Mouse (Mus musculus) spleen, postnatal 36 days (tissue): ENCODE results near the gene Tns3.

Experiments used
- DNase-seq, 2 experiments: peaks; one replicate each; pipeline ENCODE4 v3.0.0; 2022; ENCODE audit warnings: low spot score in 2 of 2, mixed read lengths in 1 of 2

The Tns3 gene

GRCm38 (mm10) chr11:8479313-8479712, 185.0 kb downstream of the Tns3 start:
- DNase-seq, result no peak

GRCm38 (mm10) chr11:8473616-8474015, 190.7 kb downstream of the Tns3 start:
- no peak for DNase-seq

DNA sequence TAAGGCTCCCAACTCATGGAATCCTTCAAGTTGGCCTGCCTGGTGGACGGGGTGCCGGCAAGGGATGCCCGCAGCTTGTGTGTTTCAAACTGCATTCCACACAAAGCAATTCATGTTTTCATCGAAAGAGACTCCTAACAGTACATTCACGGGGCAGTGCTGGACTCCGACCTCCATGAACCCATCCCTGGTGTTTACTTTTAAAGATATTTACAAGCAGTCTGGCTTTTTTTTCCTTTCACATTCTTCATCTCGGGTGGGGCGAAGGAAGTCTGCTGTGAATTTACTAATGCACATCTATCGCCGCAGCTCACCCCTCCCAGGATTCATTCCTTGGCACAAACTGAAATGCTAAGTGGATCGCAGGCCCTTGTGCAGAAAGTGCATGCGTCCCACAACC, 191.9 kb downstream of the Tns3 start:
- DNase-seq, result no peak

DNA sequence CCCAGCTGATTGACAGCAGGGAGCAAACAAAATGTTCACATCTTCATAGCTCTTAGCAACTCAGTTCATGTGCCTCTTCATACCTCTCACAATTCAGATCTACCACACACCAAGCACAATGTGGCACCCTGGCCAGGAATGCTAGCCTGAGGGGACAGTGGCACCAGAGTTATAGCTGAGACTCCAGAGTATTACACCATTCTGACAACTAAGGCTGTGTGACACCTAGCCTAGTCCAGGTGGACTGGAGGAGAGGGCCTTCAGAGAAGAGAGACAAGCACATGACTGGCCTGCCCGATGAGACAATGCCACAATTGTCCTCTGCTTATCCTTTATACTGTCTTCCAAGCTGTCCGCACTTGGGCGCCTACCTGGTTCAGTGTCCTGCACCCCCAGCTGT, 192.8 kb downstream of the Tns3 start:
- DNase-seq, result no peak

- DNase-seq, result no peak
Observed at GRCm38 (mm10) chr11:8469537-8469936, 194.8 kb downstream of the Tns3 start.

DNA sequence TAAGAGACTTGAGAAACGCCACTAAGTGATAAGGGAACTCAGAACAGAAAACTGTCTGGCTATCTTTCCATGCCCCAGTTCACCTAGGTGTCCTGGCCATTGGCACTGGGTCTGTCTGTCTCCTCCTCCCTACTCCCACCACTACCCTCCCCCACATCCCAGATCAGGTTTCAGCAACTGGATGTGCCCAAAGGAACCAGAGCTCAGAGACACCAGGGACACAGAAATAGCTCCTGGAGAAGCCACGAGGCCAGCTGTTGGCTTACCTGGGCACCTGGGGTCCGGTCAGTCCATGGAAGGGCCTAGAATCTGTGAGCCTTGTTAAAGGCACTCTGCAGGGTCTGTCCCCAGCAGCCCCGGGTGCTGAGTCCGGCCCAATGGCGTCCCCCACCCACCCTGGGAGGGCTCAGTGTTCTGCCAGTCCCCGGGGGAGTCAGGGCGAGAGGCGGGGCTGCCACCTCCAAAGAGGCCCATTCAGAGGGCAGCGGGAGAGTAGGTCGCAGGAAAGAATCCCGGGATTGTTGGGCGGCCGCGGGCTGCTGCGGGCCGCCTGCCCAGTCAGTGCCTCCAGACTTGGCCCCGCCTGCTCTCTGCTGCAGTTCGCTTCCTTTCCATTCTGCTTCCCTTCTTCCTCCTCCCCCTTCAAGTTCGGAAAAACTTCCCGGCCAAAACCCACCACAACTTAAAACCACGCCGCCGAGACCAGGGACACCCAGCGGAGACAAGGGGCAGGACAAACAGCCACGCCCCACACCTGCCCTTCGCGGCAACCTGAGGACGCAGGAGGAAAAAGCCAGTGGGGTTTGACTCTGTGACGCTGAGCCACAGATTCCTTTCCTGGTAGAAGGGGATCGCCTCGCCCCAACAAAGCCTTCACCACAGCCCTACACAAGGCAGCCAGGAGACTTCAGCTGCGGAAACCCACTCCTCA, 195.9 kb downstream of the Tns3 start:
- DNase-seq, result no peak

GRCm38 (mm10) chr11:8467403-8468160, 196.8 kb downstream of the Tns3 start:
- DNase-seq, result no peak

- DNase-seq, result no peak
Observed at GRCm38 (mm10) chr11:8463866-8464265, 200.5 kb downstream of the Tns3 start.

- DNase-seq, result no peak
Observed at GRCm38 (mm10) chr11:8462827-8463405, 201.4 kb downstream of the Tns3 start.

DNA sequence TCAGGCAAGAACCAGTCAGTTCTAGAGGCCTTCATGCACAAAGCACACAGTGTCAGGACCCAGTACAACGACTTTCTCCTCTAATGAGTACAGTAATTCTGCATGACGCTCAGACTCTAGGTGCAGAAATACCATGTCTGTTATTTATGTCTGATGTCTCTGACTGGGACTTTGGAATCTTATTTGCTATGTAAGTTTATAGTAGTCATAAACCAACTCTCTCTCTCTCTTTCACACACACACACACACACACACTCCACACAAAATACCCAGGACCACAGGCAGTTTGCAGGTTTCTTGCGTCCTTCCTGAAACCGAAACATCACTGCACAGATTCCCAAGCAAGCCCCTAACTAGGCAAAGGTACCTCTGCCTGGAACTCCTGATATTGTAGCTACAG, 203.5 kb downstream of the Tns3 start:
- DNase-seq, result no peak

- no peak for DNase-seq
Observed at GRCm38 (mm10) chr11:8457951-8458350, 206.4 kb downstream of the Tns3 start.

- no peak for DNase-seq
Observed at GRCm38 (mm10) chr11:8456586-8457285, 207.6 kb downstream of the Tns3 start.

DNA sequence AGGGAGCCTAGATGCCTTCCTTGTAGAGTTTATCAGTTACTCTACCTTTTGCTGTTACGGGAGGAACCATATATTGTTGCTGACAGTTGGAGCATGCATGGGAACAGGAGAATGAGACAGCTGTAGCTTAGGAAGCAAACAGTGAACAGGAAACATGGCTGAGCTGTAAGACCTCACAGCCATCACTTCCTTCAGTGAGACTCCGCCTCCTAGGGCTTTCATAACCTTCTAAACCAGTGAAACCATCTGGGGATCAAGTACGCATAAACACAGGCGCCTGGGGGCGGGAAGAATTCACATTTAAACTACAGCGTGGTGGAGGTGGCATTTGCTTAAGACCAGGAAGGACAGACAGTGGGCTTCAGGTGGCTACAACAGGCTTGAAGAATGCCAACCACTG, 208.7 kb downstream of the Tns3 start:
- no peak for DNase-seq

DNA sequence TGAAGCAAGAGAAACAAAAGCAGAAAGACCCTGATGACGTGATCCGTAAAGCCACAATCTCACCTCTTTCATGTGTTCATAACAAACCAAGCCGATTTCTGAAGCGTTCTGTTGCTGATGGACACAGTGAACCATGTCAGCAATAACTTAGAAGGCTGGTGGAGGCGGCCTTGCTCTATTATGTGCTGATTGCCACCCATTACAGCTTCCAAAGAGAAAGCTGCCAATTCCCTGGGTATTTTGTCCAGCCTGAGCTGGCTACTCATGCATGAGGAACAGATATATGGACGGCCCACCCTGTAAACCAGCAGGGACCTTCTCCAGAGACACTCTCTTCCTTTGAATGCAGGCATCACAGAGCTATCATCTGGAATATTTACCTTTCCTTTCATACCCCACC, 211.1 kb downstream of the Tns3 start:
- no peak for DNase-seq

DNA sequence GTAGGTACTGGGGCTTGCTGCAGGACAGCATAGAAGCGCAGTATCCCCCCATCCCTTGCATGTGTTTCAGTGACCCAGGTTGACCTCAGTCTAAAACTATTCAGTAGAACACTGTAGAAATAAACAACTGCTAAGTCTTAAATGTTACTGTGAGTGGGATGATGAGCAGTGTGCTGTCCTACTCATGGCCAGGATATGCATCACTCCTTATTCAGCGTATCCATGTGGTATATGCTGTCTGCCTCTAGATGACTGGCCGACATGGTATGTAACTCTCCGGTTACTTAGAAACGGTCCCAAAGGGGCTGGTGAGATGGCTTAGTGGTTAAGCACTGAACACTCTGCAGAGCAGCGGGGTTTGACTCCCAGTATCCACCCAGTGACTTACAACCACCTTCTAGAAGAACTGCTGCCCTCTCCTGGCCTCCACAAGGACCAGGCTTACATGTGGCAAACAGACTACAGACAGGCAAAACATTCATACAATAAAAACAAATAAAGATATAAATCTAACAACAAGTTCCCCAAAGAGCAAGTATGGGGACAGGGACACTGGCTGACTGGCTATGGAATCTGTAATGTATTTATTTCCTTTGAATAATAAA, 212.6 kb downstream of the Tns3 start:
- DNase-seq, result no peak

DNA sequence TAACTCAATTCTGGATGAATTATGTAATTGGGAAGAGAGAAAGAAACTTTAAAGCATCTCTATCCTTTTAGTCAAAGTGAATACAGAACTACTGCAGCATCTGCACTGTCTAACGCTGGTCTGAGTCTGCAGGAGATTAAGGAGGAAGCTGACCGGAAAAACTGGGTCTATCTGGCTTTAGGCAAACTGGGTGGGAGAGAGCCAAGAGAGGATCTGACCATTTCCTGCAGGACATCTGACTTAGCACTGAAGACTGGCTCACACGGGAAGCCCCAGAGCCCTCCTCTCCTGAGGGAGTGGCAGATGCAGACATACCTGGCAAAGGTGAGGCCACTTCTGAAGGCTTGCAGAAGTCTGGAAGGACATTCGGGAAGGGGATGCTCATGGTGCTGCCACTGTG, 213.8 kb downstream of the Tns3 start:
- DNase-seq, result no peak

- DNase-seq, result peak in 1 of 2 experiments; percentile 15
Observed at GRCm38 (mm10) chr11:8445915-8446356, 218.4 kb downstream of the Tns3 start.

DNA sequence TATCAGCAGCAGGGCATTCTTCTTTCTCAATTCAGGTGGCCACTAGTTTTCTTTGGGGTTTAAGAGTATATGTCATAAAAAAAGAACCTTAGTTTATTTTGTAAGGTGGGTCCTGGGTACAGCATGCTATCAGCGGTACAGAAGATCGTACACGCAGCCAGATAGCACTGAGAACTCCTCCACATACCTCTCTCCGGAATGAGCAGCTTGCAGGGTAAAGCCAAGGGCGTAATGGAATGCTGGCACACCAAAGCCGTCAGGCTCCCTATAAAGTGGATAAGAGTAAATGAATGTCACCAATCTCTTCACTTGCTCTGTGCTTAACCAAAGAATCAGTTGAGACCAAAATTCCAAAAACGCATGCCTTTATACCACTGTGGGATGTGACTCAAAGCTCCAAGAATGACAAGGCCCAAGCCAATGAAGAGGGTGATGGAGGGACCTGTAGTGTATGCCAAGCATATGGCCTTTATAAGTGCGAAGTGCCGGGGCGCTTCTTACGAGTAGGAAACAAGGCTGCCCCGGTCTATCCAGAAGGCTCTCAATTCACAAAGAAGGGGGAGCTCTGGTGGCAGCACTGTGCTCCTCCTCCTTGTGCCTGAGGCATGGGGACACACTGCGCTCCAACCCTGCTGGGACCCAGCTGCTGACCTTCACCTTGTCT, 219.4 kb downstream of the Tns3 start:
- DNase-seq, result no peak

DNA sequence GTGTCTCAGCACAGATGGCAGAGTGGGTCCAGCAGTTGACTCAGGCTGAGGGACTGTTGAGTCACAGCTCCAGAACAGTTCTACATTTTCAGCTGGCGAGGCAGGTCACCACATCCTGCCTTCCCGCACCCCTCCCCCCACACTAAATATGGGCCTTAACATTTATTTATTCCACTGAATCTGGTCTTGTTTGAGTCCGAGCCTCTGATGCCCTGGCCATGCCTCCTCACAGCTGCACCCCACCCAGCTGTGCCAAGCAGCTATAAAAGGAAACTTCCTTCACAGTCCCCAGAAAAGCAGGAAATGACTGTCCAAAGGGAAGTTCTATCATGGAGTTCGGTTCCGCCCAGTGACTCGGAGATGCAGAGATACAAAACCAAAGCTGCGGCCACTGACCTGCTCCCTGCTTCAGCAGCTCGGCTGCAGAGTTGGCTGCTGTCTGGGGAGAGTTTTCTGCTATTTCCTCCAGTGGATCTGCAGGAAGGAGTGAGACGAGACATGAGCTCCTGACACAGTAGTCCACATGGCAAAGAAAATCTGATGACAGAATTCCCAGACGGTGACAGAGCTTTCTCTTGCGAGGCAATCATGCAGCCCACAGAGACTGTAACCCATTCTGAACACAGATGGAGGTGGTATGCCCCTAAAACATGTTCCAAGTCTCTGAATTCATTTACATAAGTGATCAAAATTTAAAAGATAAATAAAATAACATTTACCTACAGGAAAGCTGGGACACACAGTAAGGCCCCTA, 220.6 kb downstream of the Tns3 start:
- no peak for DNase-seq

- DNase-seq, result no peak
Observed at GRCm38 (mm10) chr11:8440706-8441105, 223.6 kb downstream of the Tns3 start.
